Mouse (Mus musculus) cerebellum, adult 9-11 months (tissue): ENCODE data around the gene Ppp1r12b.
A peak's percentile ranks its signal among the peaks of the same experiment; 100 is the strongest.

Experiments
- DNase-seq: peaks from one replicate; pipeline ENCODE4 v3.0.0; 2022

Ppp1r12b gene

DNA sequence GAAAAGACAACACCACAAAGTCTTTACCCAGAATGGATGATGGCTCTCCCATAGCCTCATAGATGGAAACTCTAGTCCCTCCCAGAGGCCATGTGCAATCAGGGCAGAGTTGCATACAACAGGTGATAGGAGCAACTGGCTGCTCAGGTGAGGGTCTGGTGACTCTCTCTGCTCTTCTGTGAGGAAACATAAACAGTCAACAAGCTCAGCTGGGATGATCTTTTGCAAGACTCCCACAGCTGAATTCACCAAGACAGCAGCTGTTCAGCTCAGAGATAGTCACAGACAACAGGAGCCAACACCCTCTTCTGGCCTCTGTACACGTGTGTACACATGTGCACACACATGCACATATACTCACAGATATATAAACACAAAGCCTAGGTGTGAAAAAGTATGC is 17.5 kb downstream of the Ppp1r12b start:
- DNase-seq = no peak

DNA sequence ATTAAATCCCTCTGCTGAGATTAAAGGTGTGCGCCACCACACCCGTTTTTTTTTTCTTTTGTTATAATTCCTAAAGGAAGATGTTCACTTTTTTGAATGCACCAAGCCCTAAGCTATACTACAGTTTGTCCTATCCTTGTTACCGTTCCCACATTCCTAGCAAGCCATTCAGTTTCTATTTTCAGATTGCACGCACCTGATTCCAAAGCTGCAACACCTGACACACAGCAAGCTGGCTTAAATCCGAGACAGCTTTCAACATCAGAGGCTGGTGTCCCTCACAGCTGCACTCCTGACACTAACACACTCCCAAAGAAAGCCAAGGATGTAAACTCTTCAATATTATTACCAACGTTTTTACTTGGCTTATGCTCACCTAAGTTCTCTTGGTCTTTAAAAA is 19.4 kb downstream of the Ppp1r12b start:
- DNase-seq = no peak

DNA sequence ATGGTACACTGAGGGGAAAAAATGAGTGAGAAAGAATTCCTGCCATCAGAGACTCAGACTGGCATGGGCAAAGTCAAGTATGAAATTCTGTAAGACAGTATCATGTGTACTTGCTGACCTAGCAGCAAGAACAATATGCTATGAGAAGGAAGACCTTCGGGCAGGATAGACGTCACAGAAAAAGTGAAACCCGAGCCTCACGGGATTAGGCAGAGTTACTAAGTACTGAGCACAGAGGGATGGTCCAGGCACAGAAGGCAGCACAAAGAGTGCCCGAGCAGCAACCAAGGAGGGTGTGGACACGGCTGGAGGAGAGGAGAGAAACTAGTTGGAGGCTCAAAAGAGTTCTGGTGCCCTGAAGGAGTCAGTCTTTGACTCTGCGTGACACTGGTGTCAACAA is 23.3 kb downstream of the Ppp1r12b start:
- no peak for DNase-seq

DNA sequence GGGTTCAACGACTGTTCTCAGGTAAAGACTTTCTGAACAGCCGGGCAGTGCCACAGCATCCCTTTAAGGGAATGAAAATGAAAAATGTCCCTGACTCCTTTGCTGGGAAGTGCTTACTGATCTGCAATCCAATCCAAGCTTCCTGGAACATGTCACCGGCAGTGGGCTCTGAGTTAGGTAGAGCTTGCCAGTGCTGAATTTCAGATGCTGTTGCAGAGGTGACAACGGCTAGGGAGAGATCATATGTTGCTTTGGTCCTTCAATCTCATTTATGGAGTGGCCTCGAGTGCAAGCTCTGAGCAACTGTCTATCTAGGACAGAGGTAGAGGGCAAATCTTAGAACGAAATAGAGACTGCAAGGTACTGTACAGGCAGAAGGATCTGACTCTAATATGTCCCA is 36.7 kb downstream of the Ppp1r12b start:
- DNase-seq = no peak

DNA sequence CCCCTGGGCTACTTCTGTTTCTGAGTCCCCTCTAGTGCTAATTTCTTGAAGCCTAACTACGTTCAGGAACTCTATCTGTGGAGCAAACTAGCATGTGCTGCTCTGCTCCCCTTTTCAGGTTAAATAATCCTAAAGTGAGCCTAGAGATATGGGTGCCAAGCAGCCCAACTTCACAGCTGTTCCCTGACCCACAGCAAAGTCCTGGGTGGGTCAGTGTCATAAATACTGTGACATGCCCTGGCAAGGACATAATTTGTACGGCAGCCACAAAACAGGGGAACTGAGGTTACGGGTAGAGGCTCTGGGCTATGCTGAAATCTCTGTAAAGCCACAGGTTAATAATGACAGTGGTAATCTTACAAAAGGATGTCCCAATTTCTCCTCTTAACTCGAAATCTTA is 40.3 kb downstream of the Ppp1r12b start:
- DNase-seq = no peak

DNA sequence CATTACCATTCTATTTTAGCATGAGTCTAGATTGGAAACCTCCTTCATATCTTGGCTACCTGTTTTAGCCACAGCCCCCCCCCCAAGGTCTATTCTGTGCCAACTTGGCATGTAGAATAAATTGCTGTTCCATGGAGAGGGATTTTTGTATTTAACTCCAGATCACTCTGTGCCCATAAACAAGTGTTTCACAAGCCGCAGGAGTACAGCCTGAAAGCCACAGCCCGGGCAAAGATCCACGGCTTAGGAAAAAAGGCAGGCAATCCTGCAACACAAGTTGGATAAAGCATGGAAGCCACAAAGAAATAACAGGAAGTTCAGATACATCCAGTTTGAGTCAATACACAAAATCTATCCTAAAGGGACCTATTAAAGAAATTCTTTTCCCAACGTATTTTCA is 42.2 kb downstream of the Ppp1r12b start:
- DNase-seq = peak; percentile 29

DNA sequence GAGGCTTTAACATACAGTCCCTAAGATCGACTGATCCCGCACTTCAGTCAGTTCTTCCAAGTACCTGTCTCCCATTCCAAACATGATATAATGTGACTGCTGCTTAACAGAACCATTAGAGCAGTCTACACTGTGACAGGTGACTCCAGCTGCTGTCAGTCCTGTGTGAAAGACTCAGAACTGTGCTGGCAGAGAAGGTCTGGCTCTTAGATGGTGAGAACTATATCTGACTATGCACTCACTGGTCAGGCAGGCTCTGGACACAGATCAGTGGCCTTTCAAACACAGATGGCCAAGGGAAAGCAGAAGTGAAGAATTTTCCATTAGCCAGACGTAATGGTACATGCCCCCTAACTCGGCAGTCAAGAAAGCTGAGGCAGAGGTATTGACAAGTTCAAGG is 43.9 kb downstream of the Ppp1r12b start:
- DNase-seq = no peak

DNA sequence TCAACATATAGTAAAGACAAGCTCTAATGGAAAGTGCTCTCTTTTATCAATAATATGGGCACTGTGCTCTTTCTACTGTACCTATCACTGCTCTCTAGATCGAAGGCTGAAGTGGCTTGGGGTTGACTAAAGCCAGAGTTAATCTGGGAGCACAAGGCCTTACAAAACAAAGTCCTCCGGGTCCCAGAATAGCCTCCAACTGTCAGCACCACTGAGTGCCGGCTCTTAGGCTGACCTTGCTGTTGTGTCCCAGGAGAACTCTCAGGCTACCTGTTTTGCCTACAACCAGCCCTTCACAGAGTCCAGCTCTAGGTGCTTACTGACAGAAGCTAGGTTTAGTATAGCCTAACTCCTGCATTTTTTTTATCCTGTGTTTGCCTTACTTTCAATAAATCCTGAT is 45.7 kb downstream of the Ppp1r12b start:
- DNase-seq = no peak

DNA sequence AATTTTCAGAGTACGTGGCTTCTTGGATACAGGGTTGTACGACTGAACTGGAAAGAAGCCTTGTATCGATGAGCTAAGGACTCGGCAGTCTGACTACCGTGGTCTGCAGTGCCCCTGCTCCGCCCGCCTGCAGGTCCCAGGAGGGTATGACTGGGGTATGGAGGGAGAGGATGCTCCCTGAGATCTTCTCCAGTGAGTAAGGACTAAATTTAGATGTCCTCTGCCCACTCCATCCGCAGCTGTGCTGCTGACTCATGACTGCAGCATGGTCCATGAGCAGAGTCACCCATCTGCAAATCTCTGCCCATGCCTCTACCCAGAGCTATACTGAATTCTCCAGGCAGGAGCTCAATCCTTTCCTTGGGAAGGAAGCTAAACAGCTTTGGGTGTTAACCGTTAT is 46.3 kb downstream of the Ppp1r12b start:
- DNase-seq = no peak

DNA sequence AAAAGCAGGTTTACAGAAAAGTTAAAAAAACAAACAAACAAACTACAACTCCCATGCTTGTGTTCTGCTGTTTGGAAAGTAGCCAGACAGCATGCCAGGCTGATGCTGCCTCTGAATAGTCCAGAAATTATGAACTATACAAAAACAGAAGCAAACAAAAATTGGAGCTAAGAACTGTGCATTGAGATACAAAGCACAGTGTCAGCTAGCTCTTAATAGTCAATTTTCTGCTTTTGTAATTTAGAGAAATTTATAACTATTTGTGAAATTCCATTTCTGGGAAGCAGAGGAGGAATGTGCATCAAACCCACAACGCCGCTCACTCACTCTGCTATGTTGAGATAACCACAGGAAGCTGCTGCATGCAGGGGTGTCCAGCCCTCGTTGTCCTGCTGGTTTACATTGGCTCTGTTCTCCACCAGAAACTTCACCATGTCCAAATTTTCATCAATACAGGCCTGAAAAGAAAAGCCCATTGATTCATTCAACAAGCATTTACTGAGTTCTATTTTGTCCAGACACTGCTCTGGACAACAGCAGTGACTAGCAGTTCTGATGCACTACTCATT is 53.6 kb downstream of the Ppp1r12b start:
- no peak for DNase-seq

DNA sequence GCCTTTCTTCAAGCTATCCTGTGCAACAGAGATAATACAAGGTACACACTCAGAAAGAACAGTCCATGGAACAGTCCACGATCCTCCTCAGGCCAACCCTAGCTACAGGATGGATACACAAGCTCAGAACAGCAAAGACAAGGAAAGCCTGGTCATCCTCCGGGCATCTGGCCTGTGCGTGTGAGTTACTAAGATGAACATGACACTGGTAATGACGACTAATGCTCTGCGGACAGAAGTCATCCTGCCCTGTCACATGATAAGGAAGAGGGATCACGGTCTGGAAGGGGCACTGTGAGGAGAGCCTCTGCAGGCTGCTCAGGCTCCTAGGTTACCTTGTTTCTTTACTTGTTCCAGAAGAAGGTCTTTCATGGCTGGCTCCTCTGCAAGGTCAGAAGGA is 59.7 kb downstream of the Ppp1r12b start:
- no peak for DNase-seq

DNA sequence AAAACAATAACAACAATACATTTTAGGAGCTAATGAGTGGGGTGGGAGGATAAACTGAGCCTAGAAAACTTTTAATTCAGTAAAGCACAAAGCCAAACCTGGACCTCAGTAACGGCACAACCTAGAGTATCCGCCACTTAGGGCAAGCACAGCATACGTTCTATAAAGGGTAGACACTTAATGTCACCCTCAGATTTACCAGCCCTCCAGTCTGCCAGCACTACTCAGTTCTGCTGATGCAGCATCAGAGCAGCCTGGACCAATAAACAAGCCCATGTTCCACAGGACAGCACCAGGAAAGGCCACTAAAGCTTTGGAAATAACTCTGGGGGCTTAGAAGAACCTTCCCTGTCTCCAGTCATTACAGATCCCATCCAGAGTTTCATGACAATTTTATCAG is 60.9 kb downstream of the Ppp1r12b start:
- DNase-seq = no peak

DNA sequence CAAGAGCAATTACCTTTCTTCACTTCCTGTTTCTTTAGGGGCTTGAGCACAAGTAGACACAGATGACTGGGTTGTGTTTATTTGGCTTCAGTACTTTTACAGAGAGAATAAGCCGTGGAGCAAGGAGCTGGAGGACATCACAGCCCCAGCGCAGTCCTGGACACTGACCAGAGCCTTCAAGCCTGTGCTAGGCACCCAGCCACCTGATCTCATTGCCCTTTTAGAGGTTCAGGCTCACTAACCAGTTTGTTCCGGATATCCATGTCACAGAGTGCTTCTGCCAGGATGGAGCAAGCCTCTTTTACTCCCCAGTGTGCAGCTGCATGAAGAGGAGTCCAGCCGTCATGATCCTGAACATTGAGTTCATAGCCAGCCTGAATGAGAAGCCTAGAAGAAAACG is 63.8 kb downstream of the Ppp1r12b start:
- DNase-seq = no peak

DNA sequence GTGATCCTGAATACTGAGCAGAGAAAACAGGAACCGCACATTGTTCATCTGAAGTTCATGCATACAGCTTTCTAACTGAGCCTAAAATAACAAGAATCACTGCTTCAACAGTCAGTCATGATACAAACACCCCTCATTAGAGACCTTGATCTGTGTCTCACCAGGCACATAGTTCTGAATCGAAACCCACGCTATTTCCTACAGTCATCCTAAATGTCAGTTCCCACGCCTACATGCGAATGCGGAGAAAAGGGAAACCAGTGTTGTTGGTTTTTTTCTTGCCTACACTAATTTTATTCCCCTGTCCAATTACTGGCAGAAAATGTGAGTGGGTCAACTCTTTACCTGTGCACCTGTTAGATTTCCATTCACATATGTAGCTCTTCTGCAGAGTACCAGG is 66.1 kb downstream of the Ppp1r12b start:
- DNase-seq = no peak

DNA sequence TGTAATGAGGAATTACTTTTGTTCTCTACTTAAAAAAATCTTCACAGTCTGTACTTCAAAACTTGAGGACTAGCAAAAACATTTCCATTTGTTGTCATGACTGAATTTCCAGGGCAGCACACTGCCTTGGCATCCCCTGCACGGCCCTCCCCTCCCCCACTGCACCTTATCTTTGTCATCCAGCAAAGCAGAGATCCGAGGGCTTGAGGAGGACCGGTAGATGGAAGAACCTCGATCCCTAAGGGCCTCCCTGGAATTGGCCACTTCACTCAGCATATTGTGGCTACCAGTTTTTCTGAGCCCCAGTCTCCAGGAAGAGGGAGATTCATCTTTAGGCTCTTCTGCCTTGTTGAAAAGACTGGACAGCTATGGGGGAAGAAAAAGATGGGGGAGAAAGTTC is 79.9 kb downstream of the Ppp1r12b start:
- no peak for DNase-seq

DNA sequence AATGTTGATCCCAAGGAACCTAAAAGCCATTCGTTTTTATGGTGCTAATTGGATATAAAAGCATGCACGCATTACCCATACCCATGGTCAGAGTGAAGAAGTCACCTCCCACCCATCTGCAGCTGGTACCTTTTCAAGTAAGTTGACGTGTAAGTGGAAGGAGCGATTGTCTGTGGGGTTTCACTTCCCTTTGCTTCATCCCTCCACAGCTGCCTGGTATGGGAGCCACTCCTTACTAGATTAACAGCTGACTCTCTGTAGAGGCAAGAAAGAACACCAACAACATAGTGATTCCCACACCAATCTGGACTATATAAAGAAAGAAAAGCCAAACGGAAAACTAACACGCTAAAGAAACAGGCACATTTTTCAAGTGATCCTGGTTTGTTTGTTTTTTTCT is 83.1 kb downstream of the Ppp1r12b start:
- no peak for DNase-seq

DNA sequence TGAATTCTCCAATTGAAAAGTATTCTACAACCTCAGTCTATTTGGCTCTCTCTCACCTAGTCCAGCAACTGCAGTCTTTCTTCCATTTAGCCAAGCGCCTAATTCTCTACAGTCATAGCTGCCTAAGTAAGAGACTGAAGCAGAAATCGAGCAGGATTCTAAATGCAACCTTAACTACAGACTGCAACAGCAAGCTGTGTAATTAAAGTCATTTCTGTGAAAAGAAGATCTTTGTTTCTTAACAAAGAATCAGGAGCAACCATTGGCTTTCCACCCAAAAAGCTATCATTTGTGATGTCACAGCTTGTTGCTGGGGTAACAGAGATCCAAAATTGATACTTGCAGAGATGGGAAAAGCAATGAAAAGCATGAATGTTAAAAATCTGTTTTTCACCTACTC is 89.3 kb downstream of the Ppp1r12b start:
- no peak for DNase-seq

DNA sequence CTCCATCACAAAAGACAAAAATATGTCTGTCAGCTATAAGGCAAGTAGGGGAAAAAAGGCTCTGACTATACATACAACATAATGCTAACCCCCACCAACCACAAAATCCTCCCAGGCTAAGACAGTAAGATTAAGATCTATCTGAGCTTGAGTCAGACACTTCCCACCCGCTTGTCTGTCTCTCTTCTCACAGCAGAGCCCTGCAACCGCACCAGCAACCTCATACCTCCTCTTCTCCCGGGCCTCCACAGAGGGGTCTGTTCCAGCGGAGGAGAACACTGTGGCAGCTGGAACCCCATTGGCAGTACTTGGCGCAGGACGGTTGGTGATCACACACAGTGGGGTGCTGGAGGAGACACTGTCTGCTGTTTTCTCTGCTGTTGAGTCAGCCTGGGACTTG is 90.2 kb downstream of the Ppp1r12b start:
- DNase-seq = no peak

DNA sequence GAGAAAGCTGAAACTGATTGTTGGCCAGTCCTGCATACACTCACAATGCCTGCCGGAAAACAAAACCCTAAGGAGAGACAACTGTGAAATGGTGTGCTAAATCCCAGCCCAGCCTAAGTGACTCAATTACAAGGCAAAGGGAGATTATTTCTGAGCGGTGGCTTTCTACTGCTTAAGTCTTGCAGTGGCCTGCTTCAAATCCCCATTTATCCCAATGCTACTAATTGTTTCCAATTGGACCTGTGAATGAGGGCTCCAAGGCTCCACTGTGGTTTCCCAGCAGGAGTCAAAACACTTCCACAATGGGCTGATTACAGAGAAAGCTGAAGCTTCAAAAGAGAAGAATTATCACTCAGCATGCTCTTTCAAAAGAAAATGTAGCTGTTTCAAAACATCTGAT is 95.2 kb downstream of the Ppp1r12b start:
- no peak for DNase-seq

DNA sequence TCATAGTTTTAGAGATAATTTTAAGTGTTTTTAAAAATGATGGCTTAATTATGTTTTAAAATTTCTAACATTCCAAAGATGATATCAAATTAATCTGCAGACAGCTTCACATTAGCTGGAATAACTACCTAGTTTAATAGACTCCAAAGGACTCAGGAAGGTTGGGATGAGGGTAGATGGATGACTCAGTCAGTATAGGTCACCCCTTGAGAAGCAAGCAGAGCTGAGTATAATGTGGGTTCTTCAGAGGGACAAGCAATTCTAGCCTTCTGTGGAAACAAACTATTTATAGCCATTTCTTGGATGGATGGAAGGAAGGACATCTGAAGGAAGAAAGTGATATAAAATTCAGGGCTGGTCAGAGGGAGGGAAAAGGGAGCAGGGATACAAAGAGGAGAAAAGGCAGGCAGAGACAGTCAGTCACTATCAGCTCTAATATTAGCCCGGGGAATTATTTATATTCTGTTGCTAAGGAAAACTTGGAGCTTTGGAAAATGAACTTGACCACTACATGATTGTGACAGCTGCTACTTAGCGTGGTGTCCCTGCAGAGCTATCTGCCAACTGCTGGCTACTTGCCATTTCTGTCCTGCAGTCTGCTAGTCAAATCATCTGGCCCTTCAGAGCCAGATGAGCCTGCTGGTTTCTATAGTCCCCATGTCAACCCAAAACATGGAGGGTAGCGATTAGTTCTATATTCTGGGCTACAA is 97.2 kb downstream of the Ppp1r12b start:
- DNase-seq = peak; percentile 67

DNA sequence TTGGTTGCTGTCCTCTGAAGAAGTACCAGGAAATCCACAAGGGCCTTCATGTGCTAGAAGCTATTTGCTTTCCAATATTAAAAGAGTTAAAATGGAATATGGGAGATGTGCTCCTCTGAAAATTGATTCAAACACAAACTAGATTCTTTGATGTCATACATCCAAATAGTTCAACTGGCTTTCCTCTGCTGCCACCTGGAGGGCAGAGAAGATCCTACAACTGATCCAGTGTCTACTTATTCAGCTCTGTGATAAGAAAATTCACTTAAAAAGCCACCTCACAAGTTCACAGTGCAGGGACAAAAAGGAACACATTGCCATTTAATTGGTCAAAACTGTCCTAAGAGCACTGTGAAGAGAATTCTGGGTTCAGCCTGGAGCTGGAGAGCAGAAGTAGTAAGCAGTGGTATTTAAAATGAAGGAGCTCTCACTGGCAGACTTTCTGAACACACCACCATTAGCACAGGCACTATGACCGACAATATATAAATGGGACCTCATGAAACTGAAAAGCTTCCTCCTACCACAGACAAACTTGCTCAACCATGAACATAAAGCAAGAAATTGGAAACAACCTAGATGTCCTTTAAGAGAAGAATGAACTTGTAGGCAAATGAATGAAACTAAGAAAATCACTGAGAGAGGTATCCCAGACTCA is 101.3 kb downstream of the Ppp1r12b start:
- peak; percentile 77 for DNase-seq

DNA sequence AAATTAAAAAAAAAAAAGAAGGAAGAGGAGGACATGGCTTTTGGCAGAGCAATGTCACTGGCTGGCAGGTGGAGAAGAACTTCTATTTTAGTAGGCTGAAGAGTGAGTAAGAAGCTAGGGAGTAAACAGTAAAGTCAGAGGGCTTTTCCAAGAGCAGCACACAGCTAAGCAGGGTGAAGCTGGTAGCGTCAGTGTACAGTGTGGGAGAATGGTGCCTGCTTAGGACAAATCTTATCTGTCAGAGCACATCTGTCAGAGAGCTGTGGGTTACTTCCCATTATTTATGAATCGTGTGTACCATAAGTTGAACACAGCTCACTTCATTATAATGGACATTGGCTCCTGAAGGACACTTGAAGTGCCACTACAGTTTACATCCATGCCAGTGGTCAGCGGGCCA is 102.9 kb downstream of the Ppp1r12b start:
- DNase-seq = no peak

DNA sequence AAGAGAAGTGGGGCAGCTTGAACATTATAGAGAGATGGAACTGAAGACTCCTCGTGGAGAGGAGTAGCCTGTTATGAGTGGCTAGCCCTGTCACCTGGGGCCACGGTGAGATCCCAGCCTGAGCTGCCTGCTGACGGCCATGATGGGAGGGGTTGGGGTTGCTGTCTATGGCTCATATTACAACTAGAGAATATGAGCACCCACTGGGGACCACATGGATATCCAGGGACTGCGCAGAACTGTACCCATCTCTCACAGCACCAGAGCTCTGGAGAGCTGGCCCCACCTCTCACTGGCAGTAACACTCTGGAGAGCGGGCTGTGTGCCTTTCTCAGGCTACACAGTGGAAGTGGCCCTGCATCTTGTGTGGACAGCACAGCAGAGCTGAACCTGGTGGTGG is 104.5 kb downstream of the Ppp1r12b start:
- no peak for DNase-seq

DNA sequence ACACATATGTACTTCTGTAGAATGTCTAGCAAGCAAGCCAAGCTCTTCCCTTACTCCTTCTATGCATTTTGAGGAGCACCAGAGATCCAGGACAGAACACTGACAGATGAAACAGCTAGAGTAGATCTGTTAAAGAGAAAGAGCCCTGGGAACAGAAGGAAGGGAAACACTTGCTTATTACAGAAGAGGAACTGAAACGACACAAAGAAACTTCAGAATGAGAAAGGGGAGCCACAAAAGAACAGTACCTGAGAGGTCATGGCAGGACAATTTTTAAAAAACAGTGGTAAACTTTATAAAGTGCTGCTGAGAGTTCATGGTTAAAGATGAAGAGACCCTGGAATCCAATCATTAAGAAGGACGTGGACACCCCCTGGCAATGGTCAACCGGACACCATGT is 105.4 kb downstream of the Ppp1r12b start:
- DNase-seq = no peak

DNA sequence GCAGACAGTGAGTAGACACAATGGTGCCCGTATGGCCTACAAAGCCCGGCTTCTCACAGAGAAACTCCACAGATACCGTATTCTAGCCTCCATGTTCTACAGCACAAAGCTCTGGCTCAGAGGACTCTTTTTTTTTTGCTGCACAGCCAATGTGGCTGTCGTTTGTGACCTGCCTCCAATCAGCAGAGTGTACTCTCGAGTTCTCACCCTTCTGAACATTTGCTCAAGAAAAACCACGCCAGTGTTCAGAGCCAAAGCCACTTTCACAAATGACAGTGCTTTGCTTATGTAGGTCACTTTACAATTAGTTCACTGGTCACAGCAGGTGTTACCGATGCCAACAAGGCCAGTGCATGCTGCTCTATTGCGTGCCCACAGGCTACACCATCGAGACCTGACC is 107.9 kb downstream of the Ppp1r12b start:
- peak; percentile 96 for DNase-seq
